Mouse (Mus musculus): Measurements from ENCODE around the gene Vmn1r53. TPM values are rescaled to one million over a fixed set of nuclear protein-coding genes. Genes with fewer than 3 reads are reported as not detected.

Gene Vmn1r53
- polyA plus RNA-seq (2012; rRNA removed): 0.05 TPM in 1 of 2 replicates, not detected in the other

DNA sequence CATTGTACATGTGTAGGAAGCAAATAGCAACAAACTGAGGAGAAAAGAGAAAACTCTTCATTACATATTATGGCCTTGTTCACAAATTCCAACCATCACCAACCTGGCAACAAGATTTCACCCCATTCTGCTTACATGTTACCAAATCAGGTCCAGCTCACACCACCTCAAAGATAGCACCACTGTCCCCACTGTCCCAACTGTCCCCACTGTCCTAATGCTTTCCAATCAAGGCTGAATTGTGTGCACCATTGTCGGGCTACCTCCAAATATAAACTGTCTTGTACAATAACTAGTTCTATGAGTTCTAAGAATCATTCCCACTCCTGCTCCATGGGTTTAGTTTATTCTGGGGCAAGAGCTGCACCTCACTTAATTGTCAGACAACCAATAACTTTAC, at the start of gene Vmn1r53:
Vmn1r53 (minus strand) TSS at position 101 of the 400 bp plus-strand sequence.

DNA sequence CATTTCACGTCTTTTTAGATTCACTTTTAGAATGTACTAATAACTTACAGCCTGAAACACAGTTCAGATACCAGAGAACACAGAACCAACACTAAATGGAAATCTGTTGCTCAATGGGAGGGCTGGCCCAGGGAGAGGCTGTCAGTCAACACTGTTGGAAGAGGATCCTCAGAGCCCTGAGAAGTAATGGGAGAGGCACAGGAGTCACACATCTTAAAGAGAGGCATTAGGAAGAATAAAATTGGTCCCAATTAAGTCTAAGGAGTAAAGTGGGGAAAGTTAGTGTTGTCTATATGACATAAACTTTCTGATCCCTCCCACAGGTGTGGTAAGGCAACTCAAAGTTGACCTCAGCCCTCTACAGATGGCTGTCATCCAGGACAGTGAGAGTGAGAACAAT, 21.8 kb upstream of the Vmn1r53 start, which contains the start of gene Vmn1r54:
Vmn1r54 (plus strand) TSS at position 301 of the 400 bp plus-strand sequence.

GRCm38 (mm10) chr6:90202493-90202892, 21.7 kb downstream of the Vmn1r53 start, which contains the start of gene V1ra8:
Gene V1ra8 (plus strand): TSS chr6:90202793.

DNA sequence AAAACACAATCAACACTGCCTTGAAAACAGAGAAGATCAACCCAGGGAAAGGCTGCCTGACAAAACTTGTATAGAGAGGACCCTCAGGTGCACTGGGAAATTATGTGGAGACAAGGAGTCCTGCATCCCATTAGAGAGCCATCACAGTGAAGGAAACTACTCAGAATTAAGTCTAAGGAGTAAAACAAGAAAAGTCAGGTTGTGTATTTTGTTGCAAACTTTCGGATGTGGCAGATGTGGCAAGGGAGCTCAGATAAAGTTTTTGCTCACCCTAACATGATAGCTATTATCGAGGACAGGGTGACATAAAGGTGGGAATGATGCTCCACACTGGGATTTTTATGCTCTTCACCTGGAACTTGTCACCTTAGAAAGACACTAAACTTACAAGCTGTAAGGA, 49.7 kb downstream of the Vmn1r53 start, which contains the start of gene Vmn1r52:
Vmn1r52 (plus strand) TSS at position 301 of the 400 bp plus-strand sequence.

Other genes with a start within 250 kb of the Vmn1r53 start
- not detected in 2 replicates for gene Vmn1r47, start 208.3 kb downstream of the Vmn1r53 start, polyA plus RNA-seq (2012; rRNA removed)
- gene Vmn1r48, start 187.6 kb downstream of the Vmn1r53 start, polyA plus RNA-seq (2012; rRNA removed): not detected in 2 replicates
- gene Vmn1r49, start 145.9 kb downstream of the Vmn1r53 start, polyA plus RNA-seq (2012; rRNA removed): not detected in 2 replicates
- not detected in 2 replicates for gene Vmn1r50, start 123.0 kb downstream of the Vmn1r53 start, polyA plus RNA-seq (2012; rRNA removed)
- not detected in 2 replicates for gene Vmn1r51, start 101.8 kb downstream of the Vmn1r53 start, polyA plus RNA-seq (2012; rRNA removed)
- gene Vmn1r52, start 49.6 kb downstream of the Vmn1r53 start, polyA plus RNA-seq (2012; rRNA removed): not detected in 2 replicates
- not detected in 2 replicates for gene V1ra8, start 21.6 kb downstream of the Vmn1r53 start, polyA plus RNA-seq (2012; rRNA removed)
- gene Vmn1r54, start 21.9 kb upstream of the Vmn1r53 start, polyA plus RNA-seq (2012; rRNA removed): not detected in 2 replicates
- gene BC048671, start 76.8 kb upstream of the Vmn1r53 start, polyA plus RNA-seq (2012; rRNA removed): not detected in 2 replicates
- 0.45 and 0.82 TPM in 2 replicates for gene Chst13, start 100.7 kb upstream of the Vmn1r53 start, polyA plus RNA-seq (2012; rRNA removed)
- gene Uroc1, start 108.8 kb upstream of the Vmn1r53 start, polyA plus RNA-seq (2012; rRNA removed): 0.17 and 0.23 TPM in 2 replicates
- gene Zxdc, start 145.1 kb upstream of the Vmn1r53 start, polyA plus RNA-seq (2012; rRNA removed): 8.5 and 12.2 TPM in 2 replicates
- 2.3 and 5.4 TPM in 2 replicates for gene Cfap100, start 204.4 kb upstream of the Vmn1r53 start, polyA plus RNA-seq (2012; rRNA removed)
- gene Klf15, start 238.1 kb upstream of the Vmn1r53 start, polyA plus RNA-seq (2012; rRNA removed): 2.2 and 3.1 TPM in 2 replicates